Mouse (Mus musculus): ENCODE data around the gene Hist4h4. TPM values are rescaled to one million over a fixed set of nuclear protein-coding genes. Genes with fewer than 3 reads are reported as not detected.
"Not testable (repeated sequence)": the region's sequence is repeated elsewhere in the genome, so short reads cannot be mapped to it uniquely, and the experiment has no call there.

The Hist4h4 gene
- total RNA-seq, 2 experiments from 2014 or later, result 9.6 to 11.8 TPM

- intact Hi-C loops (cut with DNase I), result no loop called here
- no peak for DNase-seq (ENCODE audit: extremely low spot score in 1 of 2, low spot score in 2 of 2)
Observed at GRCm38 (mm10) chr6:136820381-136820780, 16.2 kb upstream of the Hist4h4 start.

DNA sequence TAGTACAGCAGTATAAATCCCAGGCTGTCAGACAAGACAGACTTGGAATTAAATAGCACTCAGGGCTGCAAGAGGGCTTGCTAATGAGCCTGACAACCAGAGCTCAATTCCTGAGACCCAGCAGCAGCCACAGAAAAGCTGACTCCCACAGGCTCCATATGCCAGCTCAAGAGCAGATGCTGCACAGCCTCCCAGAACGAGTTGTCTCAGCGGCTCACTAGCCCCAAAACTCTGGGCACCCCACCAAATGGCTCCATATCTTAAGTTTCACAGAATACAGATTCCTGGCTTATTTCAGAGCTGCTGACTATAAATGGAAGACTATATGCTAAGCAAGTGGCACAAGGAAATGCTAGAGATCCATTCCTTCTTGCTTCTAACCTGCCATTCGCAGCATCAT is 13.3 kb upstream of the Hist4h4 start:
- intact Hi-C loops (cut with DNase I), result loop anchor here (10.0 kb wide), 1 partner anchor 393 kb away; no protein-coding TSS in a partner anchor
- DNase-seq (ENCODE audit: extremely low spot score in 1 of 2, low spot score in 2 of 2), result peak; percentile 71 to 83

DNA sequence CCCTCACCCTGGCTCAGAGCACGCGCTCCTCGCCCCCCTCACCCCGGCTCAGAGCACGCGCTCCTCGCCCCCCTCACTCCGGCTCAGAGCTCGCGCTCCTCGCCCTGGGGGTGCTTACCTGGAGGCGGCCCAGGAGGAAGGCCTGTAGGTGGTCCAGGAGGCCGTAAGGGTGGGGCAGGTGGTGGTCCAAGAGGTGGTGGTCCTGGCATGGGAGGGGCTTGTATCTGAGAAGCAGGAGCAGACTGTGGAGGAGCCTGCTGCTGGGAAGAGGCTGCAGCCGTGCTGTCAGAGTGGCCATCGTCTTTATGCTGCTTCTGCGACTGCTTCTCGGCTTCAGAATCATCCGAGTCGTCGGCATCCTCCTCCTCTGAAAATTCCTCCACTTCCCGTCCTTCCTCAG is 12.6 kb upstream of the Hist4h4 start:
- DNase-seq (ENCODE audit: extremely low spot score in 1 of 2, low spot score in 2 of 2), result no peak
- intact Hi-C loops (cut with DNase I), result loop anchor here (10.0 kb wide), 1 partner anchor 392 kb away; no protein-coding TSS in a partner anchor

DNA sequence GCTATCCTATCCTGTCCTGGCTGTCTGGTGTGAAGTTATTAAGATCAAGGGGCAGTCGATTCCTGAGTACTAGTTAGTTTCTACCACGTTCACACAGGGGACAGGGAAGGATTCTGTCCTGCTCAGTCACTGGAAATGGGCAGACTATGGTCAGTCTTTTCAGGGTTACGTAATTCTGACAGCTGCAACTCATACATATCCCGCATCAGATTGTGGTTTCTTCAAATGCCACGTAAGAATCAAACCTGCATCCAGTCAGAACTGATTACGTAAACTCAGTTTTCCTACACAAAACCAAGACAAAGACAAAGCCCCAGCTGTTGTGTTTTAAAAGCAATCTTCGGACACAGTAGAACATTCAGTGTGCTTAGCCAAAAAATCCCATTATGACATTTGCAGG is 11.2 kb upstream of the Hist4h4 start:
- intact Hi-C loops (cut with DNase I), result loop anchor here (10.0 kb wide), 1 partner anchor 391 kb away; no protein-coding TSS in a partner anchor
- DNase-seq (ENCODE audit: extremely low spot score in 1 of 2, low spot score in 2 of 2), result no peak

DNA sequence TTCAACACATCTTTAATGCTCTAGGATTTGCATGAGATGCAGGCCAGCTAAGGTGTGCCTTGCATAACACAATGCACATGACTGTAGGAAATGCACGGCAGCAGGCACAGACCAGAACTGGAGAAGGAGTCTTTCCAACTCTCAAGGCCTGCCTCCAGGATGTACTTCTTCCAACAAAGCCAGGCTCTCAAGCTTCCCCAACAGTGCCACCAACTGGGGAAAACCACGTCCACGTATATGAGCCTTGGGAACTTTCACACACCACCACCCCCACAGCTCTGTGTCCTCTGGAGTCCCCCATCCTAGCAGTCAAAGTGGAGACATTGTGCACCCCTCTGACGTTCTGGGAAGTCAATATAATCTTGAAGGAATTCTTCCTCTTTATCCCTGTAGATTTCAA is 8.9 kb upstream of the Hist4h4 start:
- intact Hi-C loops (cut with DNase I), result loop anchor here (10.0 kb wide), 1 partner anchor 388 kb away; no protein-coding TSS in a partner anchor
- peak in 1 of 2 experiments; percentile 54 for DNase-seq (ENCODE audit: extremely low spot score in 1 of 2, low spot score in 2 of 2)

DNA sequence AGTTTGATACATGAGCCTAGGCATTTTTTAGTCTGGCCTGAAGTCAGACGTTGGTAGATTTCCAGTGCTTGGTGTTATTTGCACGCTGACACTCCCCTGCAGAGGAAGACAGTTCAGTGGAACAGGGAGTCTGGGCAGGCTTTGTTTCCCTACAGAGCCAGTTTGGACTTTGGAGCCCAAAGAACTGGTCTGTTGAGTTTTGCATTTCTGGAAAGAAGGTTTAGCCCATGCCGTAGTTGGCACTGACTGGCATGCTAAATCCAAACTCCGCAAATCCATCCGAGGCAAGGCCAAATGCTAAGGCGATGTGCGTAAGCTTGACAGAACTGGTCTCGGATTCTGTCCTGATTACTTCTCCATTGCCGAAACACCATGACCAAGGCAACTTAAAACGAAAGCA is 7.0 kb upstream of the Hist4h4 start:
- no peak for DNase-seq (ENCODE audit: extremely low spot score in 1 of 2, low spot score in 2 of 2)
- intact Hi-C loops (cut with DNase I), result loop anchor here (10.0 kb wide), 1 partner anchor 386 kb away; no protein-coding TSS in a partner anchor

DNA sequence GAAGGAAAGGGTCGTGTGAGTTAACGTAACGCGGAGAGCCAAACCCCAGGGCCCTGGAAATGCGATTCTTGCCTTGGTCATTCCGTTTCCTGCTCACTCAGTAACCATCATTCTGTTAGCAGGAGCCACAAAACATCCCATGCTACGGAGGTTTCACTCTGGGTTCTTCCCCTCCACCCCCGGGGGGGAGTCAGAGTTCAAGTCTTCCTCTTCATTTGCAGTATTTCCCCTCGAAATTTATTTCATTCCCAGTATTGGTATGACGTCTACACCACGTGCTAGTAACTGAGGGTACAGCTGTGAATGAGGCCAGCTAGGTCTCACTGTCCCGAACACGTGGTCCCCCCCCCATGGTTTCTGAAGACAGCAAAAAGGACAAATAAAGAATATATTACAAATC is 5.5 kb upstream of the Hist4h4 start:
- intact Hi-C loops (cut with DNase I), result loop anchor here (10.0 kb wide), 1 partner anchor 385 kb away; no protein-coding TSS in a partner anchor
- DNase-seq (ENCODE audit: extremely low spot score in 1 of 2, low spot score in 2 of 2), result no peak

GRCm38 (mm10) chr6:136809077-136809476 is 4.9 kb upstream of the Hist4h4 start:
- DNase-seq (ENCODE audit: extremely low spot score in 1 of 2, low spot score in 2 of 2), result no peak
- intact Hi-C loops (cut with DNase I), result no loop called here

DNA sequence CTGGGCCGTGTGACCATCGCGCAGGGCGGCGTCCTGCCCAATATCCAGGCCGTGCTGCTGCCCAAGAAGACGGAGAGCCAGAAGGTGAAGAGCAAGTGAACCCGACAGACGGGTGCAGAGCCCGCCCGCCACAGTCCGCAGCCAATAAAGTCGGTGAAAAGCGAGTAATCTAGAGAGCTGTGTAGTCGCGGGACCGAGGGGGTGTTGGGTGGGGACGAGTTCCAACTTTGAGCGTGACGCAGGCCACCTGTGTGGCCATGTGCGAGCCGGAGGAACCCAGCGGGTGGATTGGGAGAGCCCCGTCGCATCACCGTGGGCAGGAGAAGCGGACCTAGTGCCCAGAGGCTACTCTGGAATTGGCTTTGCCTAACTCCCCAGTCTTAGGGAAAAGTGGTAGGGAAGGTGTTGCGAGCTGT is 4.4 kb upstream of the Hist4h4 start:
- intact Hi-C loops (cut with DNase I), result no loop called here
- peak in 1 of 2 experiments; percentile 62 for DNase-seq (ENCODE audit: extremely low spot score in 1 of 2, low spot score in 2 of 2)

DNA sequence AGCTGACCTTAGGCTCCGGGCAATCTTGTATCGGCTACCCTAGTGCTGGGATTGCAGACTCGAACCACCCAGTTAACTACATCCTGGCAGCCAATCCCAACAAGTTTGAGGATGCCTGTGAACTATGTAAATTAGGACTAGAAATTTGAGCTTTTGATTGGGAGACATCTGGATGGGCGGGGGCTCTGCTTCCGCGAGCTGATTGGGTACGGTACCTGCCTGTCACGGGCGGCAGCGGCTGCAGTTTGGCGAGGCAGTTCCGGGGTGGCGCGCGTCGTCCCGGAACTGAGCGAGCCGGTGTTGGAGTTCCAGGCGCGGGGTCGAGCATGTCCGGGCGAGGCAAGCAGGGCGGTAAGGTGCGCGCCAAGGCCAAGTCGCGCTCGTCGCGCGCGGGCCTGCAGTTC is 3.8 kb upstream of the Hist4h4 start, which contains the start of gene H2afj:
Gene H2afj (plus strand): TSS at position 231 of the 404 bp plus-strand sequence.
- DNase-seq (ENCODE audit: extremely low spot score in 1 of 2, low spot score in 2 of 2), result peak; percentile 97 to 98
- intact Hi-C loops (cut with DNase I), result no loop called here

GRCm38 (mm10) chr6:136807395-136808013 is 3.3 kb upstream of the Hist4h4 start:
- intact Hi-C loops (cut with DNase I), result no loop called here
- DNase-seq (ENCODE audit: extremely low spot score in 1 of 2, low spot score in 2 of 2), result no peak

DNA sequence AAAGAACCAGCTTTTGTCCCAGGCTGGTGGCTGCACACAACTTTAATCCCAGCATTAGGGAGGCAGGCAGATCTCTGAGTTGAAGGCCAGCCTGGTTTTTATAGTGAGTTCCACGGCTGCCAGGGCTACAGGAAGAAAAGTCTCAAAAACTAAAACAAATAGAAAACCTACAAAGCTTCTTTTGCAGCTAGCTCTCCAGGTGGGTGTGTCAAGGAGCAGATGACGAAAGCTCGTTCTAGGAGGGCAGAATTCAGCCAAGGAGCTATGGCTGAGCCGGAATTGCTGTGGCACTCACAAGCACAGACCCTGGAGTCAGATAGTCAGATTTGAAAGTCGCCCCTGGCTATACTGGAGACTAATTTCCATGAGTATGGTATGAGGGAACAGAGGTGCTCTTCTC is 2.6 kb upstream of the Hist4h4 start:
- intact Hi-C loops (cut with DNase I), result no loop called here
- DNase-seq (ENCODE audit: extremely low spot score in 1 of 2, low spot score in 2 of 2), result no peak

DNA sequence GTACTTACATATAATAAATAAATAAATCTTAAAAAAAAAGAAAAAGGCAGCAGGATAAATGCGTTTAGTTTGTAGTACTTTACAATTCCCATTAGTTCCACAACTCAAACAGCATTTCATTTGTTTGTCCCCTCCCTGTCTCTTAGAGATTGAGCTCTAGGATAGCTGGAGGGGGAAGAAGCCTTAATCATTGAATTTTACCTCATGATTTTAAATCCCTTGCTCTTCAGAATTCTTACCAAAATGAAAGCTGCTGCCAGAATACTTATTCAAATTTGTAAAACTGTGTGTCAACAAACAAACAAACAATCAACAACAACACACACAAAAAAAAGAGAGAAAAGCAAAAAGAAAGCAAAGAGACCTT is 1.2 kb upstream of the Hist4h4 start:
- no peak for DNase-seq (ENCODE audit: extremely low spot score in 1 of 2, low spot score in 2 of 2)
- intact Hi-C loops (cut with DNase I), result no loop called here

DNA sequence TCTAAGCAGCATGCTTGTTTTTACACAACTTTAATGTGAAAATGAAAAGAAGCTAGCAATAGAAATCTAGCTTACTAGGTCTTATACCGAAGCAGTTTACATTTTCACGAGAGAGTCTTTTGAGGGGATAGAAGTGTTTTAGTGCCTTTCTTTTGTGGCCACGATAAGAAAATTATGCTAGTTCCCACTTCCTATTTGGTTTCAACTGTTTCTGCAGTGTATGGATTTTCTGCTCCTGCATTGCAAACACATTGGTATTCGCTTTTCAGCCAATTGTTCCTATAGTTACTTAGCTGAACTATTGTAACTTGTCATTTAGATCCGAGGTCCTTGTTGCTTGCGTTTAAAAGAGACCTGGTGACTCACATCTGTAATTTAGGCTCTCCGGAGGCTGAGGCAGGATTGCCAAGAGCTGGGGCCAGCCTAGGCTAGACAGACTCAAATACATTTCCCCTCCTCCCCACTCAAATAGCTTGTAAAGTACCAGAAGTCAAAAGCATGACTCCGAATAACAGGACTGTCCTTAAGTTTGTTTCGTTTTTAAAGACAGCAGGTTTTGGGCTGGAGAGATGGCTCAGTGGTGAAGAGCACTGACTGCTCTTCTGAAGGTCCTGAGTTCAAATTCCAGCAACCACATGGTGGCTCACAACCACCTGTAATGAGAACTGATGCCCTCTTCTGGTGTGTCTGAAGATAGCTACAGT is 642 bp upstream of the Hist4h4 start:
- intact Hi-C loops (cut with DNase I), result no loop called here
- no peak for DNase-seq (ENCODE audit: extremely low spot score in 1 of 2, low spot score in 2 of 2)

- DNase-seq (ENCODE audit: extremely low spot score in 1 of 2, low spot score in 2 of 2), result no peak
Observed at GRCm38 (mm10) chr6:136803093-136803738, 999 bp downstream of the Hist4h4 start.

GRCm38 (mm10) chr6:136801274-136801673 is 2.9 kb downstream of the Hist4h4 start:
- intact Hi-C loops (cut with DNase I), result no loop called here
- no peak for DNase-seq (ENCODE audit: extremely low spot score in 1 of 2, low spot score in 2 of 2)

More at GRCm38 (mm10) chr6:136803093-136803738, 999 bp downstream of the Hist4h4 start:
- intact Hi-C loops (cut with DNase I), result no loop called here

- no peak for DNase-seq (ENCODE audit: extremely low spot score in 1 of 2, low spot score in 2 of 2)
- intact Hi-C loops (cut with DNase I), result no loop called here
Observed at GRCm38 (mm10) chr6:136800710-136801109, 3.5 kb downstream of the Hist4h4 start.

- intact Hi-C loops (cut with DNase I); DNase-seq (ENCODE audit: extremely low spot score in 1 of 2, low spot score in 2 of 2): not testable (repeated sequence)
Observed at GRCm38 (mm10) chr6:136797874-136798693, 6.1 kb downstream of the Hist4h4 start.

- intact Hi-C loops (cut with DNase I), result no loop called here
- no peak for DNase-seq (ENCODE audit: extremely low spot score in 1 of 2, low spot score in 2 of 2)
Observed at GRCm38 (mm10) chr6:136795850-136796249, 8.4 kb downstream of the Hist4h4 start.
